Mouse (Mus musculus): ENCODE results near the gene L3mbtl1.

- TF ChIP-seq CTCF (conservative IDR thresholded peaks at IDR 0.05; ENCODE audit: low read length) = peak; percentile 61
- no peak for TF ChIP-seq NANOG (IDR thresholded peaks at IDR 0.05; ENCODE audit: borderline replicate concordance, low read length)
Observed at GRCm38 (mm10) chr2:162908052-162908491, 35.2 kb upstream of the L3mbtl1 start.

Measured in E14TG2a.4 (cell line).